Mouse (Mus musculus) ovary, postnatal 14 days (tissue): Measurements from ENCODE around the gene Cpe.
"Not testable (repeated sequence)": the region's sequence is repeated elsewhere in the genome, so short reads cannot be mapped to it uniquely, and the experiment has no call there.

Source experiments
- DNase-seq: peaks from one replicate; pipeline ENCODE4 v3.0.0; 2022; ENCODE audit warnings: low spot score

Gene Cpe

GRCm38 (mm10) chr8:64674951-64675585 lies 17.8 kb downstream of the Cpe start:
- no peak for DNase-seq

- no peak for DNase-seq
Observed at GRCm38 (mm10) chr8:64672920-64673319, 19.9 kb downstream of the Cpe start.

GRCm38 (mm10) chr8:64671937-64672336 lies 20.9 kb downstream of the Cpe start:
- no peak for DNase-seq

- not testable (repeated sequence) for DNase-seq
Observed at GRCm38 (mm10) chr8:64666305-64666704, 26.5 kb downstream of the Cpe start.

- no peak for DNase-seq
Observed at GRCm38 (mm10) chr8:64665563-64665962, 27.3 kb downstream of the Cpe start.

GRCm38 (mm10) chr8:64664811-64665210 lies 28.0 kb downstream of the Cpe start:
- DNase-seq = no peak

- DNase-seq = no peak
Observed at GRCm38 (mm10) chr8:64664350-64664749, 28.5 kb downstream of the Cpe start.

GRCm38 (mm10) chr8:64659097-64659496 lies 33.8 kb downstream of the Cpe start:
- DNase-seq = no peak

GRCm38 (mm10) chr8:64657980-64658401 lies 34.9 kb downstream of the Cpe start:
- DNase-seq = no peak

GRCm38 (mm10) chr8:64657517-64657916 lies 35.3 kb downstream of the Cpe start:
- no peak for DNase-seq

GRCm38 (mm10) chr8:64655887-64656286 lies 37.0 kb downstream of the Cpe start:
- no peak for DNase-seq

- no peak for DNase-seq
Observed at GRCm38 (mm10) chr8:64655087-64655486, 37.8 kb downstream of the Cpe start.

- no peak for DNase-seq
Observed at GRCm38 (mm10) chr8:64652285-64652684, 40.6 kb downstream of the Cpe start.

GRCm38 (mm10) chr8:64648063-64648462 lies 44.8 kb downstream of the Cpe start:
- no peak for DNase-seq

- DNase-seq = no peak
Observed at GRCm38 (mm10) chr8:64647148-64647547, 45.7 kb downstream of the Cpe start.

- DNase-seq = no peak
Observed at GRCm38 (mm10) chr8:64646421-64646820, 46.4 kb downstream of the Cpe start.

GRCm38 (mm10) chr8:64644108-64645005 lies 48.5 kb downstream of the Cpe start:
- no peak for DNase-seq

- DNase-seq = no peak
Observed at GRCm38 (mm10) chr8:64643382-64643781, 49.5 kb downstream of the Cpe start.

GRCm38 (mm10) chr8:64642799-64643198 lies 50.1 kb downstream of the Cpe start:
- DNase-seq = no peak

- no peak for DNase-seq
Observed at GRCm38 (mm10) chr8:64640599-64640998, 52.3 kb downstream of the Cpe start.

- DNase-seq = no peak
Observed at GRCm38 (mm10) chr8:64639676-64640075, 53.2 kb downstream of the Cpe start.

GRCm38 (mm10) chr8:64634901-64635300 lies 58.0 kb downstream of the Cpe start:
- no peak for DNase-seq

- no peak for DNase-seq
Observed at GRCm38 (mm10) chr8:64634131-64634865, 58.6 kb downstream of the Cpe start.
